Mouse (Mus musculus) right cerebral cortex, postnatal 36 days (tissue): ENCODE data around the gene Arrdc3.

Experiments used
- DNase-seq, 2 experiments: peaks; one replicate each; pipeline ENCODE4 v3.0.0; 2022; ENCODE audit warnings: low spot score in 2 of 2, mixed read lengths in 1 of 2

The Arrdc3 gene

DNA sequence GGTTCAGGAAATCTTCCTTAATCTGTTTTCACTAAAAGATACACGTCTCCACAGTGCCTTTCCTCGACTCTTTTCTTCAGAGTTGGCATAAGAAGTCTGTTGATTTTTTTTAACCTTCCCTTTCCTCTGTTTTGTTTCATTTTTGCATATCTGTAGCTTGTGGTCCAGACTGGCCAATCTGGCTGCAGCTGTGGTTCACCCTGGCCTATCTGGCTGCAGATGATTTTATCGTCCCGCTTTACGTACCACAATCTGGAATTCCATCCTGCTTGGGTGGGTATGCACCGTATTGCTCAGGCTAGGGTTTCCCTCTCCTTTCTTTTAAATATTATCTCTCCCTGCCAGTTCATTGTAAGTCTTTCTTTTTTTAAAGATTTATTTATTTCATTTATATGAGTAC, 37.8 kb downstream of the Arrdc3 start:
- DNase-seq: no peak

DNA sequence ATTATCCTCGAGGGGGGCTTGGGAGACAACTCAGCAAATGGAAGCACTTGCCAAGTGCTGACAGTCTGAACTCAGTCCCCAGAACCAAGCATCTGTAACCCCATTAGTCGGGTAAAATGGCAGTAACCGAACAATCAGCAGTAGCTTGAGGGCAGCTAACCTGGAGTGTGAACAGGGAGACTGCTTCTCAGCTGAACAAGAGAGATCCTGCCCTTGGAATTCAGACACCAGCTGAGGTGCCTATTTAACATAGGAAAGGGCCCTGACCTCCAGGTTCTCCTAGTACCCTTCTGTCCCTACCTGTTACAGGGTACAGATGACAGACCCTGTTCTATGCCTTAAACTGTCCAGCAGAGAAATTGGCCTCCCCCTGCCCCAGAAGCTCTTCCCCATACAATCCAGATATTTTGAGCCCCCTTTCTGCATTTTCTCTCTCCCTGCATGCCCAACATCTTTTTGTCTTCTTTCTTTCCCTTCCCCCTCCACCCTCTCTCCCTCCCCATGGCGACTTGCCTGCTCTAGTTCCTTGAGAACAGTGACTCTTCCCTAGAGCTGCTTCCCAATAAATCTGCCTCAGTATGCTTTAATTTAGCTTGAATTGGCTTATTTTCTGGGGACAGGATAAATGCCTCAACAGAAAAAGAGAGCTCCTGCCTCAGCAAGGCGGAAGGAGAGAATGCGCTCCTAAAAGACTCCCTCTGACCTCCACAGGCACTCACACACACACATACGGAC, 38.6 kb downstream of the Arrdc3 start:
- no peak for DNase-seq

DNA sequence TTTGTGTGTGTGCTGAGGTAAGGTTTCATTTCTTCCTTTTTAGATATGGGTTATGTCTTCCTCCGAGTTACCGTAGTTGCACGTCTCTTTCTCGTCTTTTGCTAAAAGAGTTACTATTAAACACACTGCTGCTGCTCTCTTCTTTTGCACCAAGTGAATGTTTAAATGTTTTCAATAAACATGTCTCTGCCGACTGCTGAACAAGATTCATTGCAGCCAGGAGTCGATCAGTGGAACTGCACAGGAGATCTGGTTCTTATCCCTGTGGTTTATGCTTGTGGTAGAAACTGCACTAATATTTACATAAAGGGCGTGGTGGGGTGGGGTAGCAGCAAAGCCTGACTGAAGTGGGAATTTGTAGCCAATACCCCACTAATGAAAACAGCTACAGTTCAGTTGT, 45.0 kb downstream of the Arrdc3 start:
- no peak for DNase-seq

DNA sequence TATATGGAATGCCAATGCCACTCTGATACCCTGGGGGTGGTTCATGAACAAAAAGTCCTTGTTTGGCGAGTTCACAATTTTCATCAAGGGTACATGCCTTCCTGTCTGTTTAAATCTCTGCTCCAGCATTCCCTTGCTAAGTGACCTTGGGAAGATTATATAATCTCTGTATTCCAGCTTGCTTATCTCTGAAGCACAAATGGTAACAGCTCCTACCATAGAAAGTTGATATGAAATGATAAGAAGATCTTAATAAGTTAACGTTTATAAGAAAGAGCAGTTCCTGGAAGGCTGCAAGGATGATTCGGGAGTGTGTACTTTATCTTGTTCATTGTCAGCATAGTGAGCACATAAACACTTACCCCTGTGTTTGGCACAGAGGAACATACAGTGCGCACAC, 46.8 kb downstream of the Arrdc3 start:
- no peak for DNase-seq

DNA sequence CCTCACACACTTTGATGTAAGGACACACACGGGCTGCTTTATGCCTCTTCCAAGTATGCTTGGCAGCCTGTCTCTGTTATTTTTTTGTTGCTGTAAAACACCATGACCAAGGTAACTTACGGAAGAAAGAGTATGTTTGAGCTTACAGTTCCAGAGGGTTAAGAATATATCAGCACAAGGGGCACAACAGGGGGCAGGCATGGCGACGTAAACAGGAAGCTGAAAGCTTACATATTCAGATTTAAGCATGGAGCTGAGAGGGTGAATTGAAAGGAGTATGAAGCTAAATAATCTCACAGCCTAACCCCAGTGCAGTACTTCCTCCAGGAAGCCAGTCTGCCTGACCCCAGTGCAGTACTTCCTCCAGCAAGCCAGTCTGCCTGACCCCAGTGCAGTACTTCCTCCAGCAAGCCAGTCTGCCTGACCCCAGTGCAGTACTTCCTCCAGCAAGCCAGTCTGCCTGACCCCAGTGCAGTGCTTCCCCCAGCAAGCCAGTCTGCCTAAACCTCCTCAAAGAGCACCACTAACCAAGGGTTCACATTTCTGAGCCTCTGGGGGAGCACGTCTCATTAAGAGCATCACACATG, 49.7 kb downstream of the Arrdc3 start:
- no peak for DNase-seq

DNA sequence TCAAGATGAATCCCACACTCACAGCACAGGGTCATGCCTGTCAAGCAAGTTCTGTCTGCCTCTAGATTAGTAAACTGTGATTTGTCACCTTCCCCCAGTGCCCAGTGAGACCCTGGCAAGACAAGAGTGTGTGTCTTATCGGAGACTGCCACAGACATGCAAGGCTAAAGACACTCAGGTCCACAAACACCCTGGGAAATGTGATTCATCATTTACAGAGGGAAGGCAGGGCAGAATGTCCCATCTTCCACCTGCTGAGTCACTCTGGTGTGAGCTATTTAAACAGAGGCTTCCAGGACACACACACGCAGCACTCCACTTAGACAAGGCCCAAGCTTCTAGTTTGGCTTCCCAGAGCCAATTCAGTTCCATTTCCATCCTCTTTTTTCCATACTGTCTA, 53.2 kb downstream of the Arrdc3 start:
- DNase-seq: no peak

DNA sequence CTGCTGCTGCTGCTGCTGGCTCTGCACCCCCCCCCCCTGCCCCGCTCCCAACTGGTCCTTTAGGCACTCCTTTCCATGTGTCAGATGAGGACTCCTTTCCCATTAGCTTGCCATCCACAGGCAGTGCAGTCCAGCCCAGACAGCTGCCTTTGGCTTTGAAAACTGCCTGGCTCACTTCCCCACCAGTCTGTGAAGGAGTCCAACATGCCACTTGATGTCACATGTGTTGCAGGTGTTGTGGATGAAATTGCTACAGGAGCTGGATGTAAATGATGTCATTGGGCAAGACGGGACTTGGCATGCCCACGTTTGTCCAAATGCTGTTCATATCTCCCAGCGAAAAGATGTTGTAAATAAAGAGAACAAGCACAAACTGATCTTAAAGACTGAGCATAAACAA, 56.0 kb downstream of the Arrdc3 start:
- DNase-seq: no peak

DNA sequence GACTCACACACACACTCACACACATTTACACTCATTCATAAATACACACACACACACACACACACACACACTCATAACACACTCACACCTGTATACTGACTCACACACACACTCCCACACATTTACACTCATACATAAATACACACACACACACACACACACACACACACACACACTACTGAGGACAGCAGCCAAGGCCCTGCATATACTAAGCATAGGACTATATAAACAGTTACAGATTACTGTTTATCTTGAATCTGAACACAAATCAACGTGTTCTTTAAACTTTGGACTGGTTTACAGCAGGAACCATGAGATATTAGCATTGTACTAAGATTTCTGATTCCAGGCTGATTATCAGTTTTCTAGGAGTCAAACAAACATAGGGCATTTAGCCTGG, 56.7 kb downstream of the Arrdc3 start:
- DNase-seq: no peak

DNA sequence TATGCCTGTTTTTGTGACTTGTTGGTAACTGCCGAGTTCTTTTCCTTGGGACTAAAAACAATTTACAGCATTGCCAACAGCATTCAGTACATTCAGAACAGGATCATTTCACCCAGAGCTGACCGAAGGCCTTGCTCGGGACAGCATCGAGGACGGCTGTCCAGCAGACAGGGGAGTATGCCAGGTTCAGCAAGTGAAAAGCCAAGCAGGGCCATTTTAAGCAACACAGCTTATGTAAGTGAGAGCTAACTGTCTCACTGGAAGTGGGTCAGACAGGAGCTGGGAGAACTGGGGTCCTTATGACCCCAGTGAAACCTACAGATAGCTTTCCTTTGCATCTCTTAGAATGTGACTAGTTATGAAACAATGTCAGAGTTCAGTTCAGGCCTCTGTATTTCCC, 57.2 kb downstream of the Arrdc3 start:
- no peak for DNase-seq

DNA sequence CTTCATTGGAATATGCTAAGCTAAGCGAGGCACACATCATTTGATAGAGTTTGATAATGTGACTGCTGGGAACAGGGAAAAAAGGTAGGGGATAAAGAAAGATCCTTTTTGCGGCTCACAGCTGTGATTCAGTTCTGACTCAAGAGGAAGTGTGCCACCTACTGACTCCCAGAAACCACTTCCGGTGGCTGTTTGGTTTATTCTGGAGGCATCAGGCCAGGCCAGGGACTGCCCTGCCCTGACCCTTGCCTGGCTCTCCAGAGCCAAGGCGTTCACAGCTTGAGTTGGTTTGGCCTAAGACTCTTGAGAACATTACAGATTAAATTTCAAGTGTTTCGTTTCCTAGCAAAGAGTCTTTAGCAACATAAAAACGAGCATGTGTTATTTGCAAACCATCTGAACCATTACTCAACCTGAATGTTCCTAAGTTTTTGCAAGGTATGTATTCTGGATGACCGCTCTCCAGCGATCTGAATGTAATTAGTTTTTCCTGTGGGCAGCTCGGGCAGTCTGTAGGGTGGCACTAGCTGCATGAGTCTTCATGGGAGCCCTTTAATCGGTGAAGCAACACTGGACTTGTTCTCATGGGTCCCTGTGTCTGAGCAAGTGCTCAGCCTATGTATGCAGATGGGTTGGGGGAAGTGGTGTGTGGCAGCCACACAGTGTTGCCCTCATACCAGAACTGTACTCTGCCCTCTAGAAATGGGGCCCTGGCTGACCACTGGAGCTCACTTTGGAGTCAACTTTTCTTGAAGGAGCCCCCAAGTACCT, 57.9 kb downstream of the Arrdc3 start:
- DNase-seq: no peak

DNA sequence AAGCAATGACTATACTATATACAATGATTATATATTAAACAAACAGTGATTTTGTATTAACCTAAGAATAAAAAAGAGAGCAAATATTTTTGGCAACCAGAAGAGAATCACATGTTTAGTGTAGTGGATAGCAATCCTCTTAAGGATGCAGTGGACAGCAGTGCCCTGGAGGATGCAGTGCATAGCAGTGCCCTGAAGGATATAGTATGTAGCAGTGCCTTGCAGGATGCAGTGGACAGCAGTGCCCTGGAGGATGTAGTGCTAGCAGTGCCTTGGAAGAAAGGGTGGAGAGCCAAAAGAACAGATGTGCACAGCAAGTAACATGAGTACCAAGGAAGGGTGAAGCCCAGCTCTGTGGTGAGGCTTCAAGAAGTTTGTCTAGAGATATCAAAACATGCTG, 61.3 kb downstream of the Arrdc3 start:
- no peak for DNase-seq
